Comparison of ENCODE assay signal across 25 mouse cellular contexts in the genomic region with DNA sequence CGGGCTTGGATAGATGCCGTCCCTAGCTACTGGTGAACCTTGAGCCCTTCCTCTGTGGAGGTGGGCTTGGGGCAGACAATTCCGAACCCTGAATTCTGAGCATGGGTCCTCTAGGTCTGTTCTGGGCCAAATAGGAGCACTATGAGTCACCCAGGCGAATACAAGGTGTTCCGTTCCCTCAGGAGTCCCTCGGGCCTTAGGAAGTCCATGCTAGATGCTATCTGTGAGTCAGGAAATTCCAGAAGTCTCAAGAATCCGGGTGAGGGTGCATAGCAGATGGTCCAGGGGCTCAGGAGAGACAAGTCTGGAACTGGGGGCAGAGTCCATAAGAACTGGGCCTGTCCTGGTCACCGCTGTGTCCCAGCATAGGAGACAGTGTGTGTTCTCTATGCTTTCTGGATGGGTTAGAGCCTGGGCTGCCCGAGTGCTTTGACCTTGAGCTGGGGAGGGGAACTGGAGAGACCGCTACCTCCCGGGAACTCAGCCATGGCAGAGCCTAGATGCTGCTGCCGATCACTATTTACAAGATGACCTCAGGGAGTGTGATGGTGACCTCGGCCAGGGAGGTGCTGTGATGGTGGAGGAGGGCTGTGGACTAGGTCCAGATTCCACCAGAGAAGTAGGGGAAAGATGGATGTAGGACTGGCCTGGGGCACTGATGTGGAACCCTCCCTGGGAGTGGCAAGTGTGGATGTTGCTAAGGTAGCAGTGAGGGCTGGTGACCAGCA. TPM values are rescaled to one million over a fixed set of nuclear protein-coding genes. Genes with fewer than 3 reads are reported as not detected.
DNase-seq lines count a peak whose midpoint lies in the region; ATAC-seq and TF ChIP-seq lines count a peak whose summit lies in the region.
"Had no signal": no experiment of that assay in that cellular context is flagged by ENCODE, and none has a peak within 500 bp of the region (broad histone marks: within the 10 kb centered on the region; RNA-seq: fewer than 3 reads in every experiment).

No protein-coding gene starts in this region.

- no peaks in the 10 kb centered on the region for H3K27me3 ChIP-seq in heart, adult 2 months (ENCODE audit: control insufficient read depth, insufficient read depth, low read length)
- no peaks in the 10 kb centered on the region for H3K27me3 ChIP-seq in kidney, embryonic 15.5 days
- H3K27me3 ChIP-seq in midbrain, embryonic 11.5 days (ENCODE audit: control insufficient read depth, insufficient read depth, low read length) = no peaks in the 10 kb centered on the region
- H3K27me3 ChIP-seq in midbrain, embryonic 16.5 days (ENCODE audit: control insufficient read depth, insufficient read depth, low read depth, low read length) = no peaks in the 10 kb centered on the region
- H3K27me3 ChIP-seq: heart, embryonic 15.5 days; hindbrain, embryonic 12.5 days; Patski had no signal

- peak overlapping the region; percentile 72 for H3K27ac ChIP-seq in heart, adult 2 months
- H3K27ac ChIP-seq in kidney, embryonic 15.5 days = peak overlapping the region; percentile 41; the same call in 1 of the 2 replicates
- no peak overlapping the region for H3K27ac ChIP-seq in midbrain, embryonic 11.5 days (ENCODE audit: low read depth, low read length)
- H3K27ac ChIP-seq in midbrain, embryonic 16.5 days (ENCODE audit: low read length) = no peak overlapping the region
- H3K27ac ChIP-seq: forebrain, embryonic 10.5 days; heart, embryonic 15.5 days; hindbrain, embryonic 12.5 days; stomach, postnatal 0 days had no signal

- peak overlapping the region; percentile 47 for H3K9ac ChIP-seq in heart, adult 2 months (ENCODE audit: low read depth, low read length)
- H3K9ac ChIP-seq in kidney, embryonic 15.5 days = no peak overlapping the region
- no peak overlapping the region for H3K9ac ChIP-seq in midbrain, embryonic 11.5 days (ENCODE audit: low read length)
- no peak overlapping the region for H3K9ac ChIP-seq in midbrain, embryonic 16.5 days (ENCODE audit: low read depth, low read length)
- H3K9ac ChIP-seq: heart, embryonic 15.5 days; hindbrain, embryonic 12.5 days had no signal

- no peaks in the 10 kb centered on the region for H3K9me3 ChIP-seq in kidney, embryonic 15.5 days (replicated peaks)
- no peaks in the 10 kb centered on the region for H3K9me3 ChIP-seq in midbrain, embryonic 11.5 days (ENCODE audit: control insufficient read depth, low read length)
- H3K9me3 ChIP-seq in midbrain, embryonic 16.5 days (replicated peaks; ENCODE audit: control insufficient read depth, low read length, poor library complexity, severe bottlenecking) = no peaks in the 10 kb centered on the region
- H3K9me3 ChIP-seq: forebrain, embryonic 10.5 days; G1E; heart, embryonic 15.5 days; hindbrain, embryonic 12.5 days had no signal

- no peak for ATAC-seq in kidney, embryonic 15.5 days (replicated peaks; ENCODE audit: low FRiP score)
- ATAC-seq in midbrain, embryonic 11.5 days (ENCODE audit: low FRiP score) = no peak
- no peak for ATAC-seq in midbrain, embryonic 16.5 days
- ATAC-seq: forebrain, embryonic 16.5 days; Patski had no signal

- peak; percentile 71 for TF ChIP-seq POLR2A in heart, adult 2 months (IDR thresholded peaks at IDR 0.05; ENCODE audit: insufficient read depth, low read depth, low read length)

- WGBS in heart, adult 2 months = 49% methylated on average over 13 of the region's 13 CpGs
- WGBS in kidney, embryonic 15.5 days = 74% methylated on average over 13 of the region's 13 CpGs
- WGBS in midbrain, embryonic 11.5 days = 90% methylated on average over 13 of the region's 13 CpGs
- 89% methylated on average over 13 of the region's 13 CpGs for WGBS in midbrain, embryonic 16.5 days

- TF ChIP-seq CTCF in heart, adult 2 months (IDR thresholded peaks at IDR 0.05) = no peak

- peak; percentile 97 for TF ChIP-seq EP300 in heart, adult 2 months (IDR thresholded peaks at IDR 0.05; ENCODE audit: insufficient read depth, low read depth, low read length)

- peak overlapping the region; percentile 41 for H3K4me3 ChIP-seq in heart, adult 2 months
- H3K4me3 ChIP-seq in kidney, embryonic 15.5 days (replicated peaks) = no peak overlapping the region
- H3K4me3 ChIP-seq in midbrain, embryonic 11.5 days (ENCODE audit: low read depth, low read length) = no peak overlapping the region
- H3K4me3 ChIP-seq in midbrain, embryonic 16.5 days (ENCODE audit: low read depth, low read length) = no peak overlapping the region
- H3K4me3 ChIP-seq: forebrain, embryonic 10.5 days; heart, embryonic 15.5 days; hindbrain, embryonic 12.5 days had no signal

- no peaks in the 10 kb centered on the region for H3K36me3 ChIP-seq in heart, adult 2 months (ENCODE audit: control insufficient read depth, insufficient read depth, low read length)
- H3K36me3 ChIP-seq in kidney, embryonic 15.5 days = peaks cover 67% of the 10 kb centered on the region
- H3K36me3 ChIP-seq in midbrain, embryonic 11.5 days (ENCODE audit: control insufficient read depth, insufficient read depth, low read length) = peaks cover 23% of the 10 kb centered on the region
- peaks cover 19% of the 10 kb centered on the region for H3K36me3 ChIP-seq in midbrain, embryonic 16.5 days (ENCODE audit: control insufficient read depth, insufficient read depth, low read length)

- peak; percentile 57 to 58 for DNase-seq in heart, adult 2 months
- no peak for DNase-seq in heart, postnatal 14 days
- no peak for DNase-seq in kidney, postnatal 4 days
- DNase-seq in midbrain, embryonic 11.5 days (ENCODE audit: low spot score, missing footprints) = peak; percentile 35
- peak; percentile 43 for DNase-seq in testis, postnatal 10 days (ENCODE audit: low spot score)
- DNase-seq: adrenal gland, postnatal 36 days; cerebellum, adult 11 months; cerebellum, postnatal 10 days; gastrocnemius, postnatal 25 days; kidney, adult 18-20 months; lung, postnatal 4 days; thymus, postnatal 14 days had no signal

- intact Hi-C loops in heart, adult 2 months (cut with DNase I) = no loop called here
- intact Hi-C loops in heart, postnatal 14 days (cut with DNase I) = no loop called here

- H3K79me2 ChIP-seq in heart, adult 2 months (replicated peaks; ENCODE audit: control insufficient read depth, insufficient read depth, low read length) = no peaks in the 10 kb centered on the region

- H3K4me2 ChIP-seq in kidney, embryonic 15.5 days = no peak overlapping the region
- H3K4me2 ChIP-seq in midbrain, embryonic 11.5 days = no peak overlapping the region
- no peak overlapping the region for H3K4me2 ChIP-seq in midbrain, embryonic 16.5 days (ENCODE audit: low read length)
- H3K4me2 ChIP-seq: heart, embryonic 15.5 days; hindbrain, embryonic 12.5 days had no signal

- H3K4me1 ChIP-seq in heart, adult 2 months (ENCODE audit: control insufficient read depth, insufficient read depth, low read length) = peaks cover 7% of the 10 kb centered on the region
- peaks cover 30% of the 10 kb centered on the region for H3K4me1 ChIP-seq in kidney, embryonic 15.5 days
- peaks cover 9% of the 10 kb centered on the region for H3K4me1 ChIP-seq in midbrain, embryonic 11.5 days (ENCODE audit: control insufficient read depth, insufficient read depth, low read length)
- peaks cover 12% of the 10 kb centered on the region for H3K4me1 ChIP-seq in midbrain, embryonic 16.5 days (ENCODE audit: control insufficient read depth, insufficient read depth, low read length)

RNA-seq across cellular contexts. Expression of gene Ercc1, which starts 4.8 kb away (rescaled TPM):
- 10 to 100 TPM; 46.8 to 48.6 TPM for total RNA-seq in heart, adult 2 months (2021)
- polyA plus RNA-seq in heart, adult 2 months (2012; rRNA removed) = 47.1 and 49.1 TPM in 2 replicates
- 10 to 100 TPM; 41.1 to 48.0 TPM for total RNA-seq in heart, postnatal 14 days (2021)
- 85.7 and 87.2 TPM in 2 replicates for polyA plus RNA-seq in kidney, embryonic 15.5 days (2015; fragmentation: Nextera tagmentation; extraction: Ambion mirVana)
- 111 and 118 TPM in 2 replicates for polyA plus RNA-seq in midbrain, embryonic 11.5 days (2014; fragmentation: Nextera tagmentation; extraction: Ambion mirVana)
- 80.1 and 82.4 TPM in 2 replicates for polyA plus RNA-seq in midbrain, embryonic 16.5 days (2015; fragmentation: Nextera tagmentation; extraction: Ambion mirVana)

RNA-seq across cellular contexts. Expression of gene Cd3eap, which starts 9.9 kb away (rescaled TPM):
- 1 to 10 TPM; 9.3 to 9.7 TPM for total RNA-seq in heart, adult 2 months (2021)
- polyA plus RNA-seq in heart, adult 2 months (2012; rRNA removed) = 4.4 and 4.7 TPM in 2 replicates
- 1 to 10 TPM; 6.5 to 9.4 TPM for total RNA-seq in heart, postnatal 14 days (2021)
- 27.0 and 28.3 TPM in 2 replicates for polyA plus RNA-seq in kidney, embryonic 15.5 days (2015; fragmentation: Nextera tagmentation; extraction: Ambion mirVana)
- polyA plus RNA-seq in midbrain, embryonic 11.5 days (2014; fragmentation: Nextera tagmentation; extraction: Ambion mirVana) = 15.1 and 15.4 TPM in 2 replicates
- 24.1 and 24.6 TPM in 2 replicates for polyA plus RNA-seq in midbrain, embryonic 16.5 days (2015; fragmentation: Nextera tagmentation; extraction: Ambion mirVana)

RNA-seq across cellular contexts. Expression of gene Ppp1r13l, which starts 10.2 kb away (rescaled TPM):
- 10 to 100 TPM; 43.9 to 45.1 TPM for total RNA-seq in heart, adult 2 months (2021)
- polyA plus RNA-seq in heart, adult 2 months (2012; rRNA removed) = 23.5 and 30.1 TPM in 2 replicates
- total RNA-seq in heart, postnatal 14 days (2021) = 10 to 100 TPM; 25.0 to 28.4 TPM
- 5.5 and 5.8 TPM in 2 replicates for polyA plus RNA-seq in kidney, embryonic 15.5 days (2015; fragmentation: Nextera tagmentation; extraction: Ambion mirVana)
- polyA plus RNA-seq in midbrain, embryonic 11.5 days (2014; fragmentation: Nextera tagmentation; extraction: Ambion mirVana) = 3.0 and 3.2 TPM in 2 replicates
- polyA plus RNA-seq in midbrain, embryonic 16.5 days (2015; fragmentation: Nextera tagmentation; extraction: Ambion mirVana) = 2.0 and 2.8 TPM in 2 replicates

RNA-seq across cellular contexts. Expression of gene Ercc2, which starts 32.5 kb away (rescaled TPM):
- total RNA-seq in heart, adult 2 months (2021) = 10 to 100 TPM; 10.9 to 11.6 TPM
- polyA plus RNA-seq in heart, adult 2 months (2012; rRNA removed) = 22.6 and 24.8 TPM in 2 replicates
- total RNA-seq in heart, postnatal 14 days (2021) = 10 to 100 TPM; 12.4 to 15.7 TPM
- polyA plus RNA-seq in kidney, embryonic 15.5 days (2015; fragmentation: Nextera tagmentation; extraction: Ambion mirVana) = 16.0 and 19.5 TPM in 2 replicates
- 10.3 and 10.9 TPM in 2 replicates for polyA plus RNA-seq in midbrain, embryonic 11.5 days (2014; fragmentation: Nextera tagmentation; extraction: Ambion mirVana)
- 28.0 and 29.5 TPM in 2 replicates for polyA plus RNA-seq in midbrain, embryonic 16.5 days (2015; fragmentation: Nextera tagmentation; extraction: Ambion mirVana)

RNA-seq across cellular contexts. Expression of gene Fosb, which starts 39.5 kb away (rescaled TPM):
- total RNA-seq in heart, adult 2 months (2021) = 1 to 10 TPM in 1 of 2 experiments, under 1 TPM in 1; 0.89 to 1.1 TPM
- polyA plus RNA-seq in heart, adult 2 months (2012; rRNA removed) = 0.94 and 1.1 TPM in 2 replicates
- total RNA-seq in heart, postnatal 14 days (2021) = 1 to 10 TPM in 1 of 2 experiments, under 1 TPM in 1; 0.60 to 1.2 TPM
- polyA plus RNA-seq in kidney, embryonic 15.5 days (2015; fragmentation: Nextera tagmentation; extraction: Ambion mirVana) = 0.09 and 0.26 TPM in 2 replicates
- 0.04 TPM in 1 of 2 replicates, not detected in the other for polyA plus RNA-seq in midbrain, embryonic 11.5 days (2014; fragmentation: Nextera tagmentation; extraction: Ambion mirVana)
- polyA plus RNA-seq in midbrain, embryonic 16.5 days (2015; fragmentation: Nextera tagmentation; extraction: Ambion mirVana) = 0.06 TPM in 2 replicates
- polyA plus RNA-seq: embryonic facial prominence, embryonic 11.5 days; forebrain, embryonic 10.5 days; hindbrain, embryonic 12.5 days; limb, embryonic 11.5 days; liver, embryonic 16.5 days; neural tube, embryonic 11.5 days had no signal

Comparison
In these comparisons a context has a peak if more than half of its experiments do, and no peak if none do; other contexts are left out.
1. DNase-seq: peak in heart, adult 2 months (2 of 2), midbrain, embryonic 11.5 days (single experiment) and testis, postnatal 10 days (single experiment); none in heart, postnatal 14 days (0 of 2) and kidney, postnatal 4 days (0 of 2).
2. H3K27ac ChIP-seq: peak in heart, adult 2 months (single experiment) and kidney, embryonic 15.5 days (single experiment); none in midbrain, embryonic 11.5 days (single experiment) and midbrain, embryonic 16.5 days (single experiment).